Mouse (Mus musculus): ENCODE measurements around the gene Plp1. TPM values are rescaled to one million over a fixed set of nuclear protein-coding genes. Genes with fewer than 3 reads are reported as not detected.

The Plp1 gene
- 1 to 10 TPM; 2.5 to 3.3 TPM for total RNA-seq (2021)
- long read RNA-seq, experiment 1, partial matches to known transcripts = 0 of 1 reads
- long read RNA-seq, experiment 1, other reads (novel, unspliced or antisense) = 0 of 1 reads
- long read RNA-seq, experiment 2, partial matches to known transcripts = 0 of 1 reads
- long read RNA-seq, experiment 2, other reads (novel, unspliced or antisense) = 1 of 1 reads

GRCm38 (mm10) chrX:136822371-136822770 is at the start of gene Plp1:
Gene Plp1 (plus strand): TSS chrX:136822671.
- DNase-seq = no peak

GRCm38 (mm10) chrX:136773035-136773434 is 49.4 kb upstream of the Plp1 start:
- peak; percentile 26 to 36 for DNase-seq

- no peak for DNase-seq
Observed at GRCm38 (mm10) chrX:136778046-136778445, 44.4 kb upstream of the Plp1 start.

- no peak for DNase-seq
Observed at GRCm38 (mm10) chrX:136779262-136779661, 43.2 kb upstream of the Plp1 start.

GRCm38 (mm10) chrX:136780041-136780440 is 42.4 kb upstream of the Plp1 start, which contains the start of gene Glra4:
Gene Glra4 (minus strand): TSS chrX:136780141.
- no peak for DNase-seq

DNA sequence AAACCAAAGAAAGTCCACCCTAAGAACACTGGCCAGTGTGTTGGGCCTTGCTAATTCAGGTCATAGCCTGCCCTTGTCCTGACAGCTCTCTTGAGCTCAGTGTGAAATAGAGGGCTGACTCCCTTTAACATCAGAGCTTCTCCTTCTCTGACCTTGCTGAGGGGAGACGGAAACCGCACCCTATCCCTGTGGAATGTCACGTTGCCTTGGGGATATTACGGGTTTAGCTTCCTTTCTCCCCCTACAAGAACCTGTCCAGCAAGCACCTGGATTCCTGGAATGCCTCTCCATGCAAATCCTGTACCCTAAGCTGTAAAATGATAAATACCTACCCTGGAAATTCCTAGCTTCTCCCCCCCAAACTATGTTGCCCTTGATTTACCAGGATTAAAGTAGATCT is 33.0 kb upstream of the Plp1 start:
- no peak for DNase-seq

- DNase-seq = no peak
Observed at GRCm38 (mm10) chrX:136797223-136797622, 25.2 kb upstream of the Plp1 start.

DNA sequence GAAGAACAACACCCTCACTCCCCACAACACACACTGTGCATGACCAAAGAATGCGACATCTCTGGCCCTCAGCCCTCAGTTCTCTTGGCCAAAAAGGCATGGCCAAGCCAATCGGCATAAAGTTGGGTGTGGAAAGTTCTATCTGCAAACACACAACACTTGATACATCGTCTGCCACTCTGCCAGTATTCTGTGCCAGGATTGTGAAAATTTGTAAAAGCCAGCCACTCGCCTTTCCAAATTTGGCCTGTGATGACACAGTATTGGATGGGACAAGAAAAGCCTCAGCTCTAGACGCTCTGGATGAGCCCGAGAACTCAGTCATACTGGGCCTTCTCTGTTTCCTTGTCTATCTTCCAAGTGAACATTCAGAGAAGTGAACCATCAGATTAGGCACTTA is 2.7 kb upstream of the Plp1 start:
- DNase-seq = peak; percentile 18 to 32

GRCm38 (mm10) chrX:136820250-136820649 is 2.2 kb upstream of the Plp1 start:
- DNase-seq = peak; percentile 54 to 75

DNA sequence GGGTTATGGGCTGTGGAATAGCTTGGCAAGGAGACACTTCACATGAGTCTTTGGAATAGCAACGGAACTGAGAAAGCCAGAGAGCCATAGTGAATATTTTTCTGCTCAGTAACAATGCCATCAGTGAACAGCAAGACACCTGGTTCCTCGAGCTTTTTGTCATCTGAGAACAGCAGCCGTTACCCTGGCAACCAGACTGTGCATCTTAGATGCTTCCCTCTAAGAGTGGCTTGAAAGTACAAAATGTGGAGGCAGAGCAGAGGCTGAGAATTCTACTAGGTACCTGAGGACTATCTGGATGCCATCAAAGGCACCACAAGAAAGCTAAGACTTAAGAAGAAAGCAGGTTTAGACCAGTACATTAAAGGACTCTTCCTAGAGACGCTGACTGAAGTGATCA is 2.5 kb downstream of the Plp1 start:
- DNase-seq = no peak

- no peak for DNase-seq
Observed at GRCm38 (mm10) chrX:136828610-136829009, 6.1 kb downstream of the Plp1 start.

- no peak for DNase-seq
Observed at GRCm38 (mm10) chrX:136850300-136850699, 27.8 kb downstream of the Plp1 start.

DNA sequence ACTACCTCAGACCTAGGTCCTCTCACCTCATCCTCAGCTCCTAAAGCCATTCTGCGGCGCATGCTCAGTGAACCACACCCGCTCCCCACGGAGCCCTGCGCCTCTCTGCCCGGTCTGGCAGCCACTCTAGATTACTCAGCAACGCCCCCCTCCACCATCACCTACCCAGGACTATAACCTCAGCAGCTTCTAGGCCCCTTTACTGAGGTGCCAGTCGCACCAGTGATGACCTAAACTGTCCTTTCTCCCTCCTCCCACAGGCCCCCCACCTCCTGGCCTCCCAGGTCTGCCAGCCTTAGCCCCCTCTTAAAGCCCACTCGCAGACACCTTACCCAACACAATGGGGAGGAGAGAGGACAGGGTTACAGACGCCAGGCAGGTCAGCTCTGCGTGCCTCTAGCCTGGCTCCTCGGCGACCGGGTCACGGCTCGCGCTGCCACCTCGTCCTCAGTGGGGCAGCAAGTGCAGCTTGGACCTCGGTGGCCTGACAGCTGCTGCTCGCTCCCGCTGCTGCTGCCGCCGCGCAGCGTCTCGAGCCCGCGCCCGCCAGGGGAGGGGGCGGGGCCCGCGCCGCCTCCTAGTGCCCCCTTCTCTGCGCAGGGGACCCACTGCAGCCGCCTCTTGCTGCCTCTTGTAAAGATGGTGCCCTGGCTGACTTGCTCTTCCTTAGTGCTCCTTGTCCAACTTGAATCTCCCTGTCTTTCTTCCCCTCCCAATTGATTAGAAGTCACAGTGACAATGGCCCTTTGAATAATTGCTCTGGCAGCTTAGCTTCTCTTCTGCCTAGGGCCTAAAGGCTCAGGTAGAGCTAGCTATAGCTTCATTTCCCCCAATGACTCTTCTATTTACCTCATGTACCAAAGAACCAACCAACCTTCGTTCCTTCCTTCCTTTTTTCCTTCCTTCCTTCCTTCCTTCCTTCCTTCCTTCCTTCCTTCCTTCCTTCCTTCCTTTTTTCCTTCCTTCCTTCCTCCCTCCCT is 45.9 kb downstream of the Plp1 start, which contains the start of gene Rab9b:
Gene Rab9b, minus strand, starts transcription at position 695 of the 980 bp plus-strand sequence.
- DNase-seq = no peak

Other genes with a start within 250 kb of the Plp1 start
- 1 to 10 TPM; 1.0 to 2.0 TPM for gene Tceal3, start 231.8 kb upstream of the Plp1 start, total RNA-seq (2021)
- 1 to 10 TPM; 4.2 to 4.4 TPM for gene Tceal1, start 114.7 kb upstream of the Plp1 start, total RNA-seq (2021)
- gene Morf4l2, start 79.0 kb upstream of the Plp1 start, total RNA-seq (2021) = 10 to 100 TPM; 74.8 to 92.7 TPM
- not detected for gene Glra4, start 42.5 kb upstream of the Plp1 start, total RNA-seq (2021)
- under 1 TPM; 0.10 to 0.25 TPM for gene Rab9b, start 46.1 kb downstream of the Plp1 start, total RNA-seq (2021)
- not detected for gene H2bfm, start 104.7 kb downstream of the Plp1 start, total RNA-seq (2021)
- gene Tmsb15b2, start 152.8 kb downstream of the Plp1 start, total RNA-seq (2021) = 1 to 10 TPM in 1 of 2 experiments, under 1 TPM in 1; 0.92 to 1.2 TPM
- gene Tmsb15l, start 154.2 kb downstream of the Plp1 start, total RNA-seq (2021) = not detected
- not detected for gene Tmsb15b1, start 154.2 kb downstream of the Plp1 start, total RNA-seq (2021)
- under 1 TPM in 1 of 2 experiments, not detected in 1; 0.46 TPM for gene Zcchc18, start 170.5 kb downstream of the Plp1 start, total RNA-seq (2021)
- 1 to 10 TPM; 1.6 to 3.7 TPM for gene Slc25a53, start 215.6 kb downstream of the Plp1 start, total RNA-seq (2021)
- gene Fam199x, start 226.9 kb downstream of the Plp1 start, total RNA-seq (2021) = 1 to 10 TPM; 4.4 to 4.8 TPM

All from heart, adult 18-20 months (tissue).